Comparison of ENCODE assay signal across 17 mouse cellular contexts in genomic region chr5:135161650-135162049, GRCm38 (mm10). TPM values are rescaled to one million over a fixed set of nuclear protein-coding genes. Genes with fewer than 3 reads are reported as not detected.
DNase-seq lines count a peak whose midpoint lies in the region; ATAC-seq and TF ChIP-seq lines count a peak whose summit lies in the region.
"Had no signal": no experiment of that assay in that cellular context is flagged by ENCODE, and none has a peak within 500 bp of the region (broad histone marks: within the 10 kb centered on the region; RNA-seq: fewer than 3 reads in every experiment).

No protein-coding gene starts in this region.

- no peak for DNase-seq in hindbrain, postnatal 0 days (ENCODE audit: low spot score)
- DNase-seq in hindbrain, embryonic 11.5 days (ENCODE audit: low spot score) = no peak
- no peak for DNase-seq in left cerebral cortex, adult 2 months (ENCODE audit: extremely low spot score in 1 of 2, low spot score in 2 of 2)
- DNase-seq in left cerebral cortex, adult 8-10 months (ENCODE audit: low spot score in 2 of 2) = no peak
- DNase-seq in heart, adult 8-10 months (ENCODE audit: low spot score) = no peak
- DNase-seq: cerebellum, postnatal 25 days; right cerebral cortex, postnatal 4 days; thymus, postnatal 36 days had no signal

- peak overlapping the region; percentile 45; the same call in 1 of the 2 replicates for H3K27ac ChIP-seq in hindbrain, postnatal 0 days
- H3K27ac ChIP-seq in hindbrain, embryonic 11.5 days (ENCODE audit: low read depth, low read length) = no peak overlapping the region
- peak overlapping the region; percentile 38; the same call in 1 of the 2 replicates for H3K27ac ChIP-seq in left cerebral cortex, adult 2 months
- H3K27ac ChIP-seq in bone marrow macrophage, adult 2 months (ENCODE audit: insufficient read depth, low read depth, low read length) = peak overlapping the region; percentile 41
- no peak overlapping the region for H3K27ac ChIP-seq in embryonic facial prominence, embryonic 13.5 days
- H3K27ac ChIP-seq: forebrain, embryonic 15.5 days; heart, embryonic 10.5 days; hindbrain, embryonic 12.5 days; intestine, embryonic 15.5 days; liver, embryonic 15.5 days; macrophage had no signal

- no peak for ATAC-seq in hindbrain, postnatal 0 days
- ATAC-seq in hindbrain, embryonic 11.5 days (ENCODE audit: low FRiP score) = no peak
- no peak for ATAC-seq in embryonic facial prominence, embryonic 13.5 days (ENCODE audit: insufficient number of reproducible peaks, insufficient read depth, low FRiP score, low TSS enrichment, low read depth)
- ATAC-seq: forebrain, embryonic 15.5 days; intestine, embryonic 15.5 days had no signal

- H3K36me3 ChIP-seq in hindbrain, postnatal 0 days (ENCODE audit: insufficient read depth, low read length) = peaks cover 31% of the 10 kb centered on the region; the same call in 1 of the 2 replicates
- H3K36me3 ChIP-seq in hindbrain, embryonic 11.5 days (ENCODE audit: control insufficient read depth, insufficient read depth, low read length) = peaks cover 7% of the 10 kb centered on the region
- peaks cover 68% of the 10 kb centered on the region for H3K36me3 ChIP-seq in embryonic facial prominence, embryonic 13.5 days

- no peak overlapping the region for H3K9ac ChIP-seq in hindbrain, postnatal 0 days (replicated peaks; ENCODE audit: low read length)
- no peak overlapping the region for H3K9ac ChIP-seq in hindbrain, embryonic 11.5 days (ENCODE audit: low read depth, low read length)
- H3K9ac ChIP-seq in embryonic facial prominence, embryonic 13.5 days = 0 out of 2 replicates have a peak overlapping the region, but pooled peaks have one; percentile 11
- H3K9ac ChIP-seq: forebrain, embryonic 15.5 days; hindbrain, embryonic 12.5 days; intestine, embryonic 15.5 days; liver, embryonic 15.5 days had no signal

- no peaks in the 10 kb centered on the region for H3K9me3 ChIP-seq in hindbrain, postnatal 0 days (ENCODE audit: low read length)
- H3K9me3 ChIP-seq in hindbrain, embryonic 11.5 days (ENCODE audit: control insufficient read depth, low read length) = no peaks in the 10 kb centered on the region
- H3K9me3 ChIP-seq in embryonic facial prominence, embryonic 13.5 days = no peaks in the 10 kb centered on the region
- H3K9me3 ChIP-seq: forebrain, embryonic 15.5 days; heart, embryonic 10.5 days; hindbrain, embryonic 12.5 days; intestine, embryonic 15.5 days; liver, embryonic 15.5 days had no signal

- WGBS in hindbrain, postnatal 0 days = 85% methylated on average over 7 of the region's 7 CpGs
- WGBS in hindbrain, embryonic 11.5 days = 91% methylated on average over 7 of the region's 7 CpGs
- 90% methylated on average over 7 of the region's 7 CpGs for WGBS in embryonic facial prominence, embryonic 13.5 days

- H3K4me3 ChIP-seq in hindbrain, postnatal 0 days (ENCODE audit: low read length) = no peak overlapping the region
- no peak overlapping the region for H3K4me3 ChIP-seq in hindbrain, embryonic 11.5 days (ENCODE audit: low read depth, low read length)
- no peak overlapping the region for H3K4me3 ChIP-seq in left cerebral cortex, adult 2 months
- H3K4me3 ChIP-seq in bone marrow macrophage, adult 2 months (ENCODE audit: insufficient read depth, low read length) = no peak overlapping the region
- H3K4me3 ChIP-seq in embryonic facial prominence, embryonic 13.5 days = no peak overlapping the region
- H3K4me3 ChIP-seq: forebrain, embryonic 15.5 days; heart, embryonic 10.5 days; hindbrain, embryonic 12.5 days; intestine, embryonic 15.5 days; liver, embryonic 15.5 days had no signal

- H3K4me1 ChIP-seq in hindbrain, postnatal 0 days (ENCODE audit: insufficient read depth, low read length) = no peaks in the 10 kb centered on the region
- no peaks in the 10 kb centered on the region for H3K4me1 ChIP-seq in hindbrain, embryonic 11.5 days (replicated peaks; ENCODE audit: control insufficient read depth, insufficient read depth, low read length)
- peaks cover 14% of the 10 kb centered on the region for H3K4me1 ChIP-seq in bone marrow macrophage, adult 2 months (ENCODE audit: control insufficient read depth, insufficient read depth, low read length)
- H3K4me1 ChIP-seq in embryonic facial prominence, embryonic 13.5 days = no peaks in the 10 kb centered on the region
- H3K4me1 ChIP-seq: forebrain, embryonic 15.5 days; heart, embryonic 10.5 days; hindbrain, embryonic 12.5 days; intestine, embryonic 15.5 days had no signal

- no peak overlapping the region for H3K4me2 ChIP-seq in hindbrain, postnatal 0 days (ENCODE audit: low read depth, low read length)
- no peak overlapping the region for H3K4me2 ChIP-seq in hindbrain, embryonic 11.5 days (replicated peaks; ENCODE audit: low read depth, low read length)
- H3K4me2 ChIP-seq in embryonic facial prominence, embryonic 13.5 days = no peak overlapping the region
- H3K4me2 ChIP-seq: forebrain, embryonic 15.5 days; hindbrain, embryonic 12.5 days; intestine, embryonic 15.5 days; liver, embryonic 15.5 days; midbrain, embryonic 11.5 days had no signal

- no peak for TF ChIP-seq CTCF in hindbrain, postnatal 0 days (IDR thresholded peaks at IDR 0.05; ENCODE audit: low read depth)
- TF ChIP-seq CTCF in left cerebral cortex, adult 2 months (IDR thresholded peaks at IDR 0.05) = no peak
- TF ChIP-seq CTCF in bone marrow macrophage, adult 2 months (IDR thresholded peaks at IDR 0.05; ENCODE audit: low read depth, low read length) = no peak

- no peak for TF ChIP-seq POLR2A in bone marrow macrophage, adult 2 months (IDR thresholded peaks at IDR 0.05; ENCODE audit: borderline replicate concordance, low read depth, low read length)

- no peaks in the 10 kb centered on the region for H3K27me3 ChIP-seq in hindbrain, postnatal 0 days (ENCODE audit: insufficient read depth, low read length)
- no peaks in the 10 kb centered on the region for H3K27me3 ChIP-seq in hindbrain, embryonic 11.5 days (ENCODE audit: control insufficient read depth, insufficient read depth, low read length)
- no peaks in the 10 kb centered on the region for H3K27me3 ChIP-seq in embryonic facial prominence, embryonic 13.5 days
- H3K27me3 ChIP-seq: forebrain, embryonic 15.5 days; hindbrain, embryonic 12.5 days; intestine, embryonic 15.5 days; liver, embryonic 15.5 days had no signal

- intact Hi-C loops in left cerebral cortex, adult 2 months (cut with DNase I) = no loop called here

RNA-seq across cellular contexts. Expression of gene Bcl7b, which starts 6.4 kb away (rescaled TPM):
- 13.7 and 18.5 TPM in 2 replicates for total RNA-seq in hindbrain, postnatal 0 days (2014; rRNA removed)
- polyA plus RNA-seq in hindbrain, postnatal 0 days (2015; fragmentation: Nextera tagmentation; extraction: Ambion mirVana) = 32.5 and 36.4 TPM in 2 replicates
- 35.9 and 38.8 TPM in 2 replicates for polyA plus RNA-seq in hindbrain, embryonic 11.5 days (2014; fragmentation: Nextera tagmentation; extraction: Ambion mirVana)
- 10 to 100 TPM; 50.6 to 54.6 TPM for total RNA-seq in left cerebral cortex, adult 2 months (2021)
- 10 to 100 TPM; 51.9 to 65.5 (median 57.1) TPM for total RNA-seq in left cerebral cortex, adult 8-10 months (2022)
- polyA plus RNA-seq in bone marrow macrophage, adult 2 months (2012; ENCODE audit: insufficient read depth, insufficient read length, missing spikeins) = 48.9 and 57.6 TPM in 2 replicates
- 48.3 and 52.1 TPM in 2 replicates for polyA plus RNA-seq in embryonic facial prominence, embryonic 13.5 days (2015; fragmentation: Nextera tagmentation; extraction: Ambion mirVana)
- 10 to 100 TPM; 39.8 to 47.6 (median 44.6) TPM for total RNA-seq in heart, adult 8-10 months (2022)

RNA-seq across cellular contexts. Expression of gene Tbl2, which starts 12.2 kb away (rescaled TPM):
- 36.9 and 43.7 TPM in 2 replicates for total RNA-seq in hindbrain, postnatal 0 days (2014; rRNA removed)
- polyA plus RNA-seq in hindbrain, postnatal 0 days (2015; fragmentation: Nextera tagmentation; extraction: Ambion mirVana) = 10.7 and 12.3 TPM in 2 replicates
- polyA plus RNA-seq in hindbrain, embryonic 11.5 days (2014; fragmentation: Nextera tagmentation; extraction: Ambion mirVana) = 21.4 and 21.9 TPM in 2 replicates
- total RNA-seq in left cerebral cortex, adult 2 months (2021) = 10 to 100 TPM; 26.1 to 27.0 TPM
- total RNA-seq in left cerebral cortex, adult 8-10 months (2022) = 10 to 100 TPM; 22.9 to 28.7 (median 27.5) TPM
- 5.9 and 6.2 TPM in 2 replicates for polyA plus RNA-seq in bone marrow macrophage, adult 2 months (2012; ENCODE audit: insufficient read depth, insufficient read length, missing spikeins)
- polyA plus RNA-seq in embryonic facial prominence, embryonic 13.5 days (2015; fragmentation: Nextera tagmentation; extraction: Ambion mirVana) = 25.6 and 25.7 TPM in 2 replicates
- total RNA-seq in heart, adult 8-10 months (2022) = 10 to 100 TPM in 3 of 4 experiments, 1 to 10 TPM in 1; 9.6 to 14.0 (median 10.7) TPM

RNA-seq across cellular contexts. Expression of gene Baz1b, which starts 25.4 kb away (rescaled TPM):
- 35.5 and 42.9 TPM in 2 replicates for total RNA-seq in hindbrain, postnatal 0 days (2014; rRNA removed)
- 15.8 and 16.7 TPM in 2 replicates for polyA plus RNA-seq in hindbrain, postnatal 0 days (2015; fragmentation: Nextera tagmentation; extraction: Ambion mirVana)
- polyA plus RNA-seq in hindbrain, embryonic 11.5 days (2014; fragmentation: Nextera tagmentation; extraction: Ambion mirVana) = 54.5 and 77.6 TPM in 2 replicates
- 10 to 100 TPM; 76.2 to 79.7 TPM for total RNA-seq in left cerebral cortex, adult 2 months (2021)
- 10 to 100 TPM; 69.3 to 77.7 (median 73.6) TPM for total RNA-seq in left cerebral cortex, adult 8-10 months (2022)
- 57.5 and 58.9 TPM in 2 replicates for polyA plus RNA-seq in bone marrow macrophage, adult 2 months (2012; ENCODE audit: insufficient read depth, insufficient read length, missing spikeins)
- polyA plus RNA-seq in embryonic facial prominence, embryonic 13.5 days (2015; fragmentation: Nextera tagmentation; extraction: Ambion mirVana) = 54.7 and 55.7 TPM in 2 replicates
- total RNA-seq in heart, adult 8-10 months (2022) = 10 to 100 TPM; 40.4 to 48.7 (median 43.6) TPM

Comparison
In these comparisons a context has a peak if more than half of its experiments do, and no peak if none do; other contexts are left out.
1. H3K27ac ChIP-seq: peak in hindbrain, postnatal 0 days (single experiment), left cerebral cortex, adult 2 months (single experiment) and bone marrow macrophage, adult 2 months (single experiment); none in hindbrain, embryonic 11.5 days (single experiment) and embryonic facial prominence, embryonic 13.5 days (single experiment).